Comparison of ENCODE assay signal across 18 mouse cellular contexts in genomic region chr1:57413397-57413796, GRCm38 (mm10). TPM values are rescaled to one million over a fixed set of nuclear protein-coding genes. Genes with fewer than 3 reads are reported as not detected.
DNase-seq lines count a peak whose midpoint lies in the region; ATAC-seq and TF ChIP-seq lines count a peak whose summit lies in the region.
"Had no signal": no experiment of that assay in that cellular context is flagged by ENCODE, and none has a peak within 500 bp of the region (broad histone marks: within the 10 kb centered on the region; RNA-seq: fewer than 3 reads in every experiment).

No protein-coding gene starts in this region.

- intact Hi-C loops in heart, postnatal 25 days (cut with DNase I) = no loop called here

- no peaks in the 10 kb centered on the region for H3K9me3 ChIP-seq in stomach, postnatal 0 days (ENCODE audit: control insufficient read depth, low read length)
- H3K9me3 ChIP-seq: embryonic facial prominence, embryonic 10.5 days; embryonic facial prominence, embryonic 12.5 days; forebrain, embryonic 13.5 days; forebrain, embryonic 15.5 days had no signal

- no peaks in the 10 kb centered on the region for H3K27me3 ChIP-seq in stomach, postnatal 0 days (ENCODE audit: control insufficient read depth, insufficient read depth, low read length)
- H3K27me3 ChIP-seq: embryonic facial prominence, embryonic 12.5 days; forebrain, embryonic 13.5 days; forebrain, embryonic 15.5 days had no signal

- TF ChIP-seq CTCF in stomach, postnatal 0 days (IDR thresholded peaks at IDR 0.05; ENCODE audit: low read depth) = no peak

- WGBS in stomach, postnatal 0 days = 85% methylated on average over 2 of the region's 2 CpGs

- H3K27ac ChIP-seq in stomach, postnatal 0 days (replicated peaks) = no peak overlapping the region
- H3K27ac ChIP-seq: embryonic facial prominence, embryonic 10.5 days; embryonic facial prominence, embryonic 12.5 days; forebrain, embryonic 13.5 days; forebrain, embryonic 15.5 days had no signal

- H3K4me3 ChIP-seq in stomach, postnatal 0 days (ENCODE audit: low read depth, low read length) = no peak overlapping the region
- H3K4me3 ChIP-seq: embryonic facial prominence, embryonic 10.5 days; embryonic facial prominence, embryonic 12.5 days; forebrain, embryonic 13.5 days; forebrain, embryonic 15.5 days had no signal

- no peak for TF ChIP-seq EP300 in stomach, postnatal 0 days (optimal IDR thresholded peaks at IDR 0.05)

- H3K36me3 ChIP-seq in stomach, postnatal 0 days (ENCODE audit: control insufficient read depth, insufficient read depth, low read length) = peaks cover 7% of the 10 kb centered on the region; the same call in 1 of the 2 replicates

- no peak overlapping the region for H3K9ac ChIP-seq in stomach, postnatal 0 days (ENCODE audit: low read length)
- H3K9ac ChIP-seq: embryonic facial prominence, embryonic 12.5 days; forebrain, embryonic 13.5 days; forebrain, embryonic 15.5 days; forebrain, postnatal 0 days had no signal

- no peaks in the 10 kb centered on the region; the same call in 1 of the 2 replicates for H3K4me1 ChIP-seq in stomach, postnatal 0 days (replicated peaks; ENCODE audit: control insufficient read depth, insufficient read depth)

- DNase-seq in heart, adult 11 months = peak; percentile 65
- no peak for DNase-seq in heart, postnatal 25 days (ENCODE audit: low spot score)
- peak; percentile 35 for DNase-seq in right cerebral cortex, adult 18-20 months
- no peak for DNase-seq in right cerebral cortex, postnatal 36 days (ENCODE audit: low spot score in 2 of 2)
- no peak for DNase-seq in stomach, postnatal 0 days (ENCODE audit: low spot score)
- DNase-seq: adrenal gland, adult 2 months; adrenal gland, postnatal 10 days; adrenal gland, postnatal 25 days; cerebellum, adult 11-12 months; cerebellum, adult 2 months; cerebellum, adult 9-10 months; cerebellum, postnatal 10 days; cerebellum, postnatal 25 days; forebrain, postnatal 0 days had no signal

- no peak for ATAC-seq in stomach, postnatal 0 days (ENCODE audit: low FRiP score, low TSS enrichment)
- ATAC-seq: forebrain, embryonic 13.5 days; forebrain, embryonic 15.5 days; forebrain, postnatal 0 days had no signal

- H3K4me2 ChIP-seq in stomach, postnatal 0 days (replicated peaks; ENCODE audit: low read depth) = no peak overlapping the region
- H3K4me2 ChIP-seq: embryonic facial prominence, embryonic 12.5 days; forebrain, embryonic 13.5 days; forebrain, embryonic 15.5 days had no signal

RNA-seq across cellular contexts. Expression of gene Tyw5, which starts 6.5 kb away (rescaled TPM):
- 1 to 10 TPM; 5.4 to 5.5 TPM for total RNA-seq in heart, postnatal 25 days (2021)
- 17.3 and 17.6 TPM in 2 replicates for polyA plus RNA-seq in stomach, postnatal 0 days (2015; fragmentation: Nextera tagmentation; extraction: Ambion mirVana)

RNA-seq across cellular contexts. Expression of gene Maip1, which starts 7.3 kb away (rescaled TPM):
- total RNA-seq in heart, postnatal 25 days (2021) = 10 to 100 TPM; 10.8 to 10.9 TPM
- polyA plus RNA-seq in stomach, postnatal 0 days (2015; fragmentation: Nextera tagmentation; extraction: Ambion mirVana) = 12.6 and 13.0 TPM in 2 replicates

RNA-seq across cellular contexts. Expression of gene 1700066M21Rik, which starts 36.0 kb away (rescaled TPM):
- 1 to 10 TPM; 2.0 to 2.6 TPM for total RNA-seq in heart, postnatal 25 days (2021)
- 7.5 and 7.6 TPM in 2 replicates for polyA plus RNA-seq in stomach, postnatal 0 days (2015; fragmentation: Nextera tagmentation; extraction: Ambion mirVana)

Comparison
In these comparisons a context has a peak if more than half of its experiments do, and no peak if none do; other contexts are left out.
1. DNase-seq: peak in heart, adult 11 months (single experiment) and right cerebral cortex, adult 18-20 months (single experiment); none in heart, postnatal 25 days (single experiment), right cerebral cortex, postnatal 36 days (0 of 2) and stomach, postnatal 0 days (single experiment).